Mouse (Mus musculus) hindlimb bud, embryonic 11.5 days (tissue): ENCODE data around the gene Cirbp.
A peak's percentile ranks its signal among the peaks of the same experiment; 100 is the strongest.

Experiments
- DNase-seq: peaks from one replicate; pipeline ENCODE4 v3.0.0-alpha.2; 2012; ENCODE audit warnings: low read depth, low spot score; ENCODE audit errors: extremely low spot score

Gene Cirbp

GRCm38 (mm10) chr10:80175536-80176269 lies 9.9 kb downstream of the Cirbp start:
- no peak for DNase-seq

- DNase-seq: no peak
These were observed 10.6 kb downstream of the Cirbp start for GRCm38 (mm10) chr10:80176270-80176834.

- DNase-seq: no peak
These were observed 11.9 kb downstream of the Cirbp start for GRCm38 (mm10) chr10:80177441-80178279.

GRCm38 (mm10) chr10:80179068-80180051 lies 13.6 kb downstream of the Cirbp start, which contains the start of gene Efna2:
Gene Efna2, plus strand, starts transcription at chr10:80179482.
- no peak for DNase-seq

GRCm38 (mm10) chr10:80180288-80180687 lies 14.5 kb downstream of the Cirbp start:
- no peak for DNase-seq

GRCm38 (mm10) chr10:80180823-80181222 lies 15.0 kb downstream of the Cirbp start:
- DNase-seq: no peak

- DNase-seq: no peak
These were observed 16.8 kb downstream of the Cirbp start for GRCm38 (mm10) chr10:80182547-80182946.

GRCm38 (mm10) chr10:80186649-80187048 lies 20.9 kb downstream of the Cirbp start:
- DNase-seq: no peak

GRCm38 (mm10) chr10:80187739-80188138 lies 22.0 kb downstream of the Cirbp start:
- DNase-seq: no peak

GRCm38 (mm10) chr10:80188453-80189024 lies 22.8 kb downstream of the Cirbp start:
- DNase-seq: no peak

- no peak for DNase-seq
These were observed 24.2 kb downstream of the Cirbp start for GRCm38 (mm10) chr10:80189999-80190398.

- DNase-seq: no peak
These were observed 24.8 kb downstream of the Cirbp start for GRCm38 (mm10) chr10:80190491-80191051.

- DNase-seq: no peak
These were observed 28.2 kb downstream of the Cirbp start for GRCm38 (mm10) chr10:80193976-80194375.

- no peak for DNase-seq
These were observed 28.7 kb downstream of the Cirbp start for GRCm38 (mm10) chr10:80194441-80194840.

- DNase-seq: no peak
These were observed 30.4 kb downstream of the Cirbp start for GRCm38 (mm10) chr10:80196167-80196566.

GRCm38 (mm10) chr10:80196778-80197581 lies 31.2 kb downstream of the Cirbp start:
- DNase-seq: no peak

GRCm38 (mm10) chr10:80199440-80200008 lies 33.7 kb downstream of the Cirbp start:
- peak; percentile 71 for DNase-seq

- no peak for DNase-seq
These were observed 34.7 kb downstream of the Cirbp start for GRCm38 (mm10) chr10:80200485-80200884.

- DNase-seq: no peak
These were observed 38.3 kb downstream of the Cirbp start for GRCm38 (mm10) chr10:80204055-80204454.
